9 mouse cellular contexts compared by ENCODE assay signal in genomic region chr11:68398891-68399547, GRCm38 (mm10). TPM values are rescaled to one million over a fixed set of nuclear protein-coding genes. Genes with fewer than 3 reads are reported as not detected.
DNase-seq lines count a peak whose midpoint lies in the region; ATAC-seq and TF ChIP-seq lines count a peak whose summit lies in the region.
"Had no signal": no experiment of that assay in that cellular context is flagged by ENCODE, and none has a peak within 500 bp of the region (broad histone marks: within the 10 kb centered on the region; RNA-seq: fewer than 3 reads in every experiment).

No protein-coding gene starts in this region.

- peak; percentile 15 for DNase-seq in lung, postnatal 0 days (ENCODE audit: low spot score)
- DNase-seq in lung, adult 18-20 months: no peak
- DNase-seq in stomach, postnatal 0 days (ENCODE audit: low spot score): no peak
- DNase-seq in adrenal gland, postnatal 36 days: no peak
- DNase-seq: thymus, adult 18-20 months had no signal

- TF ChIP-seq CTCF in lung, postnatal 0 days (IDR thresholded peaks at IDR 0.05): no peak
- no peak for TF ChIP-seq CTCF in stomach, postnatal 0 days (IDR thresholded peaks at IDR 0.05; ENCODE audit: low read depth)

- no peaks in the 10 kb centered on the region for H3K9me3 ChIP-seq in lung, postnatal 0 days (ENCODE audit: low read length)
- H3K9me3 ChIP-seq in heart, embryonic 15.5 days (replicated peaks): no peaks in the 10 kb centered on the region
- H3K9me3 ChIP-seq in liver, embryonic 12.5 days (replicated peaks): no peaks in the 10 kb centered on the region
- no peaks in the 10 kb centered on the region for H3K9me3 ChIP-seq in stomach, postnatal 0 days (ENCODE audit: control insufficient read depth, low read length)

- ATAC-seq in lung, postnatal 0 days: no peak
- no peak for ATAC-seq in heart, embryonic 15.5 days (replicated peaks; ENCODE audit: insufficient number of reproducible peaks, insufficient read depth, low FRiP score, low read depth)
- ATAC-seq in liver, embryonic 12.5 days: no peak
- no peak for ATAC-seq in stomach, postnatal 0 days (ENCODE audit: low FRiP score, low TSS enrichment)
- ATAC-seq in erythroblast, adult 5-6 weeks (replicated peaks; ENCODE audit: low FRiP score, poor library complexity, severe bottlenecking): no peak
- ATAC-seq: inflammation-experienced regulatory T-cells, adult 6 months had no signal

- 17% methylated on average over 24 of the region's 24 CpGs for WGBS in lung, postnatal 0 days
- 20% methylated on average over 24 of the region's 24 CpGs for WGBS in heart, embryonic 15.5 days
- 9% methylated on average over 24 of the region's 24 CpGs for WGBS in liver, embryonic 12.5 days (ENCODE audit: insufficient replicate concordance)
- WGBS in stomach, postnatal 0 days: 43% methylated on average over 24 of the region's 24 CpGs

- H3K4me2 ChIP-seq in lung, postnatal 0 days (replicated peaks; ENCODE audit: low read depth, low read length): peak overlapping the region; percentile 85
- peak overlapping the region; percentile 97 for H3K4me2 ChIP-seq in heart, embryonic 15.5 days
- peak overlapping the region; percentile 63 for H3K4me2 ChIP-seq in liver, embryonic 12.5 days
- H3K4me2 ChIP-seq in stomach, postnatal 0 days (replicated peaks; ENCODE audit: low read depth): peak overlapping the region; percentile 96

- no peaks in the 10 kb centered on the region for H3K4me1 ChIP-seq in lung, postnatal 0 days (ENCODE audit: insufficient read depth, low read depth, low read length)
- peaks cover 25% of the 10 kb centered on the region for H3K4me1 ChIP-seq in heart, embryonic 15.5 days (replicated peaks)
- H3K4me1 ChIP-seq in liver, embryonic 12.5 days: peaks cover 7% of the 10 kb centered on the region; the same call in 1 of the 2 replicates
- 0 out of 2 replicates have a peak, but pooled peaks cover 3% of the 10 kb centered on the region for H3K4me1 ChIP-seq in stomach, postnatal 0 days (replicated peaks; ENCODE audit: control insufficient read depth, insufficient read depth)

- H3K36me3 ChIP-seq in lung, postnatal 0 days (ENCODE audit: insufficient read depth, low read length): no peaks in the 10 kb centered on the region
- H3K36me3 ChIP-seq in heart, embryonic 15.5 days: no peaks in the 10 kb centered on the region
- H3K36me3 ChIP-seq in liver, embryonic 12.5 days: no peaks in the 10 kb centered on the region
- no peaks in the 10 kb centered on the region for H3K36me3 ChIP-seq in stomach, postnatal 0 days (ENCODE audit: control insufficient read depth, insufficient read depth, low read length)

- H3K9ac ChIP-seq in lung, postnatal 0 days (replicated peaks; ENCODE audit: low read depth): no peak overlapping the region
- peak overlapping the region; percentile 68 for H3K9ac ChIP-seq in heart, embryonic 15.5 days
- H3K9ac ChIP-seq in liver, embryonic 12.5 days: no peak overlapping the region
- H3K9ac ChIP-seq in stomach, postnatal 0 days (ENCODE audit: low read length): no peak overlapping the region

- no peak overlapping the region for H3K27ac ChIP-seq in lung, postnatal 0 days (ENCODE audit: low read length)
- peak overlapping the region; percentile 72 for H3K27ac ChIP-seq in heart, embryonic 15.5 days
- H3K27ac ChIP-seq in liver, embryonic 12.5 days: no peak overlapping the region
- no peak overlapping the region for H3K27ac ChIP-seq in stomach, postnatal 0 days (replicated peaks)

- peaks cover 29% of the 10 kb centered on the region for H3K27me3 ChIP-seq in lung, postnatal 0 days (replicated peaks; ENCODE audit: insufficient read depth, low read length)
- peaks cover 91% of the 10 kb centered on the region for H3K27me3 ChIP-seq in heart, embryonic 15.5 days
- peaks cover 100% of the 10 kb centered on the region for H3K27me3 ChIP-seq in liver, embryonic 12.5 days (replicated peaks)
- H3K27me3 ChIP-seq in stomach, postnatal 0 days (ENCODE audit: control insufficient read depth, insufficient read depth, low read length): no peaks in the 10 kb centered on the region

- TF ChIP-seq EP300 in lung, postnatal 0 days (IDR thresholded peaks at IDR 0.05): no peak
- TF ChIP-seq EP300 in stomach, postnatal 0 days (optimal IDR thresholded peaks at IDR 0.05): no peak

- H3K4me3 ChIP-seq in lung, postnatal 0 days (ENCODE audit: low read depth, low read length): peak overlapping the region; percentile 45
- peak overlapping the region; percentile 61 for H3K4me3 ChIP-seq in heart, embryonic 15.5 days
- H3K4me3 ChIP-seq in liver, embryonic 12.5 days: peak overlapping the region; percentile 38
- H3K4me3 ChIP-seq in stomach, postnatal 0 days (ENCODE audit: low read depth, low read length): peak overlapping the region; percentile 52

RNA-seq across cellular contexts. Expression of gene Ntn1, which starts 1.6 kb away (rescaled TPM):
- 7.0 and 7.2 TPM in 2 replicates for polyA plus RNA-seq in lung, postnatal 0 days (2015; fragmentation: Nextera tagmentation; extraction: Ambion mirVana)
- 18.3 and 21.6 TPM in 2 replicates for polyA plus RNA-seq in heart, embryonic 15.5 days (2015; fragmentation: Nextera tagmentation; extraction: Ambion mirVana)
- 0.53 and 0.57 TPM in 2 replicates for polyA plus RNA-seq in liver, embryonic 12.5 days (2016; fragmentation: Nextera tagmentation; extraction: Ambion mirVana)
- polyA plus RNA-seq in stomach, postnatal 0 days (2015; fragmentation: Nextera tagmentation; extraction: Ambion mirVana): 7.4 and 8.5 TPM in 2 replicates
- not detected in 2 replicates for total RNA-seq in erythroblast, adult 5-6 weeks (2015; ENCODE audit: low replicate concordance)
- not detected in 2 replicates for total RNA-seq in erythroblast, adult 5-6 weeks (2017; ENCODE audit: low replicate concordance)
- 10 to 100 TPM; 10.3 TPM for total RNA-seq in adrenal gland, postnatal 36 days (2021)

RNA-seq across cellular contexts. Expression of gene Pik3r5, which starts 32.9 kb away (rescaled TPM):
- polyA plus RNA-seq in lung, postnatal 0 days (2015; fragmentation: Nextera tagmentation; extraction: Ambion mirVana): 1.1 and 1.2 TPM in 2 replicates
- polyA plus RNA-seq in heart, embryonic 15.5 days (2015; fragmentation: Nextera tagmentation; extraction: Ambion mirVana): 0.68 and 1.5 TPM in 2 replicates
- polyA plus RNA-seq in liver, embryonic 12.5 days (2016; fragmentation: Nextera tagmentation; extraction: Ambion mirVana): 0.24 and 0.27 TPM in 2 replicates
- 0.24 and 0.36 TPM in 2 replicates for polyA plus RNA-seq in stomach, postnatal 0 days (2015; fragmentation: Nextera tagmentation; extraction: Ambion mirVana)
- 8.3 and 12.5 TPM in 2 replicates for total RNA-seq in erythroblast, adult 5-6 weeks (2015; ENCODE audit: low replicate concordance)
- total RNA-seq in erythroblast, adult 5-6 weeks (2017; ENCODE audit: low replicate concordance): 2.5 and 7.2 TPM in 2 replicates
- 1 to 10 TPM in 1 of 2 experiments, under 1 TPM in 1; 0.95 to 2.5 TPM for total RNA-seq in adrenal gland, postnatal 36 days (2021)
